Mouse (Mus musculus): ENCODE measurements around the gene Atp6v1a.

GRCm38 (mm10) chr16:44103806-44104766 lies 35.4 kb downstream of the Atp6v1a start:
- TF ChIP-seq POLR2A (IDR thresholded peaks at IDR 0.05; ENCODE audit: low read depth, low read length) (no peak), CTCF (IDR thresholded peaks at IDR 0.05; ENCODE audit: extremely low read depth, insufficient read depth, insufficient read length, insufficient replicate concordance) (no peak)

All from spleen, adult 2 months (tissue).